Mouse (Mus musculus): ENCODE measurements around the gene Zdhhc19.

DNA sequence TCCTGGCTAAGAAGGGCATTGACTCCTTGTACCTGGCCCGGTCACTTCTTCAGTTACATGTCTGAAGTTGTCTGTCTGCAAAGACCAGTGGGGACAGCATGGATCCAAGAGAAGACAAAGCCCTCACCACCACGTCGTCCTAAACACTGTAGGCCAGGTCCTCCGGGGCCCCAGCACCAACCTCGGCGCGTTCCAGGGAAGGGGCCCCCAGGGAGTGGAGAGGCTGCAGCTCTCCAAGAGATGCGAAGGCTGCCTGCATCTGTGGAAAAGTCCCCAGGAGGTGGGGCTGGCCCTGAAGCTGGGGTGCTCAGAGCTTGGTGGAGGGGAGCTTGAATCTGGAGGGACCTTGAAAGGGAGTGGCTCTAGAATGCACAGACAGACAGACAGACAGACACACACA is 10.2 kb downstream of the Zdhhc19 start:
- TF ChIP-seq TAL1 (IDR thresholded peaks at IDR 0.05; ENCODE audit: low read length) (no peak), GATA1 (IDR thresholded peaks at IDR 0.05; ENCODE audit: low read length) (no peak)

All from erythroblast, embryonic 14.5 days (primary cell).